Mouse (Mus musculus): Measurements from ENCODE around the gene Ptprf.

DNA sequence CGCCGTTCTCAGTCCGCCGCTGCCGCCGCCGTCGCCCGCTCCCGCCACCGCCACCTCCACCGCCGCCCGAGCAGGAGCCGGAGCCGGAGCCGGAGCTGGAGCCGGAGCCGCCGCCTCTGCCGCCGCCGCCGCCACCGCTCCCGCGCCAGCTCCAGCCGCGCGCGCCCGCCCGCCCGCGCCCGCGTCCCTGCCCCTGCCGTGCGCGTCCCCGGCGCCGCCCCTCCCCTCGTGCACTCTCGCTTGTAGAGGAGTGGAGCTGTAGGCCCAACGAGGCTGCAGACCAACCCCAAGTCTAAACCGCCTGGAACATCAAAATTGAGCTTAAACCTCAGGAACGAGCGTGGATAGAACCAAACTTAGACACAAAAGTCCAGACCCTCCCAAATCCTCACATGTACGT lies at the start of gene Ptprf:
- TF ChIP-seq POLR2A (IDR thresholded peaks at IDR 0.05; ENCODE audit: extremely low read depth, insufficient read depth, low read length) = no peak
- no peak for TF ChIP-seq CTCF (IDR thresholded peaks at IDR 0.05; ENCODE audit: extremely low read depth, insufficient read depth, low read length)

Measured in cortical plate, adult 2 months (tissue).